Mouse (Mus musculus) E14TG2a.4 (cell line): ENCODE measurements around the gene Aldh9a1.

Experiments used
- CTCF ChIP-seq: conservative IDR thresholded peaks from 2 replicates; pipeline ENCODE4 v1.5.1; 2014; ENCODE audit warnings: low read length
- POU5F1 ChIP-seq: IDR thresholded peaks from 2 replicates; pipeline ENCODE4 v1.6.1; 2014; ENCODE audit warnings: low read length, borderline replicate concordance

DNA sequence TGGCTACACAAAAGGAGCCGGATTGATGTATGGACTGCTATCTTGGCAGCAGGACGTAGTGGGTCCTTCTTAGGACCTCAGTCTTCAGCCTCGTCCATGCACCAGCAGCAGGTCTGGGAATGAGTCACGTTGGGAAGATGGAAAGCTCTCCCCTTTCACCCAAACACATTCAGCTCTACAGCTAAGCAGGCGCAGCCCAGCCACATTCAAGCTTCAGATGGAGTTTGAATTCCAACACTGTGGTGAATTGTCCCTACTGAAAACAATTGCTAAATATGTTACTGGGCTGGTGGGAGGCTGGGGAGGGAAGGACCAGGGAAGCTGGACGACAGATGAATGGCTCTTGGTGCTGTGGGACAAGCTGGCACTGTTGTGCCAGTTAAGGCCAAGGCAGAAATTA is 38.8 kb downstream of the Aldh9a1 start:
- TF ChIP-seq CTCF: no peak
- TF ChIP-seq POU5F1: no peak
